Mouse (Mus musculus) heart, postnatal 0 days (tissue): ENCODE results near the gene 9530003J23Rik.

Source experiments
- CTCF ChIP-seq: IDR thresholded peaks from 2 replicates; pipeline ENCODE4 v1.5.1; 2016; ENCODE audit warnings: antibody characterized with exemption, control low read depth, low read depth
- EP300 ChIP-seq: IDR thresholded peaks from 2 replicates; pipeline ENCODE4 v1.6.1; 2016; ENCODE audit warnings: antibody characterized with exemption, low read depth

DNA sequence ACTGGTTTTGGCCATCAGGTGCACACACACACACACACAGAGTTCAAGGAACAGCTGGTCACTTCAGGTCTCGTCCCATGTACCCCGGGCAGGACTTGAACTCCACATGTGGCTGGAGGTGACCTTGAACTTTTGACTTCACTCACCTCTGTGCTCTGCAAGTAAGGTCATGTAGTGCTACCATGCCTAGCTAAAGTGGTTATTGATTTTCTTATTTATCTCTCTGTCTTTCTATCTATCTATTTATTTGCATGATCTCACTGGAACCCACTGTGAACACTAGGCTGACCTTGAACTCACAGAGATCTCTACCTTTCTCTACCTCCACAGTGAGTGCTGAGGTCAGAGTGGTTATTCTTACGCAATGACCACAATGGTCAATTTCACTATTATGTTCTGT lies 32.4 kb downstream of the 9530003J23Rik start:
- TF ChIP-seq CTCF (no peak), EP300 (no peak)
